Mouse (Mus musculus): ENCODE results near the gene Prox2.

GRCm38 (mm10) chr12:85134043-85134794 is 23.7 kb upstream of the Prox2 start:
- TF ChIP-seq POLR2A (IDR thresholded peaks at IDR 0.05; ENCODE audit: low read depth, low read length), result no peak
- no peak for TF ChIP-seq CTCF (conservative IDR thresholded peaks at IDR 0.05 in 1 of 2, IDR thresholded peaks at IDR 0.05 in 1 of 2; ENCODE audit: low read depth in 2 of 2, low read length in 2 of 2)
- TF ChIP-seq TCF12 (IDR thresholded peaks at IDR 0.05; ENCODE audit: low read depth, low read length), result no peak
- TF ChIP-seq USF1 (IDR thresholded peaks at IDR 0.05; ENCODE audit: low read depth, low read length), result no peak
- no peak for TF ChIP-seq CHD1 (IDR thresholded peaks at IDR 0.05; ENCODE audit: low read depth, low read length)
- no peak for TF ChIP-seq UBTF (IDR thresholded peaks at IDR 0.05; ENCODE audit: low read depth, low read length)
- TF ChIP-seq USF2 (conservative IDR thresholded peaks at IDR 0.05; ENCODE audit: low read depth, low read length), result no peak

Measured in CH12.LX (cell line).